Mouse (Mus musculus) ES-E14 (cell line): ENCODE data around the gene Hist1h3d. TPM values are rescaled to one million over a fixed set of nuclear protein-coding genes. Genes with fewer than 3 reads are reported as not detected.
"Not testable (repeated sequence)": the region's sequence is repeated elsewhere in the genome, so short reads cannot be mapped to it uniquely, and the experiment has no call there.

ENCODE experiments used
- DNase-seq: peaks from one replicate; pipeline ENCODE4 v3.0.0-alpha.2; 2013; ENCODE audit warnings: low read depth, low spot score
- H3K27ac ChIP-seq: 2 replicates; pipeline ENCODE4 v1.5.1; 2012; ENCODE audit warnings: low read depth, mild to moderate bottlenecking, low read length, moderate library complexity, mixed read lengths; ENCODE audit not compliant: poor library complexity, insufficient read depth, severe bottlenecking
- H3K36me3 ChIP-seq: 2 replicates; pipeline ENCODE4 v1.6.1; 2012; ENCODE audit warnings: mild to moderate bottlenecking, low read length, moderate library complexity, mixed read lengths; ENCODE audit not compliant: control insufficient read depth, poor library complexity, insufficient read depth, severe bottlenecking
- H3K4me1 ChIP-seq, 2 experiments: fragments of 150-350 bp in 1 of 2; sonication (generic) in 1 of 2; 2 replicates each; pipeline ENCODE4 v1.6.1; 2012; ENCODE audit warnings: low read length in 2 of 2, mild to moderate bottlenecking in 1 of 2, mixed read lengths in 1 of 2; ENCODE audit not compliant: control insufficient read depth in 2 of 2, insufficient read depth in 2 of 2, poor library complexity in 1 of 2
- H3K4me3 ChIP-seq, 2 experiments: fragments of 150-350 bp in 1 of 2; sonication (generic) in 1 of 2; 2 replicates each; pipeline ENCODE4 v1.5.1; 2012; ENCODE audit warnings: low read length in 2 of 2, low read depth in 1 of 2, mild to moderate bottlenecking in 1 of 2, mixed read lengths in 1 of 2; ENCODE audit not compliant: insufficient read depth in 1 of 2, poor library complexity in 1 of 2, severe bottlenecking in 1 of 2
- H3K9ac ChIP-seq: 2 replicates; pipeline ENCODE4 v1.6.1; 2012; ENCODE audit warnings: low read depth, mild to moderate bottlenecking, low read length, mixed read lengths; ENCODE audit not compliant: poor library complexity, insufficient read depth, severe bottlenecking
- H3K9me3 ChIP-seq: fragments of 150-350 bp; sonication (generic); 2 replicates; pipeline ENCODE4 v1.6.1; 2012; ENCODE audit warnings: low read depth, mild to moderate bottlenecking, low read length; ENCODE audit not compliant: control insufficient read depth, insufficient read depth
- CHD2 ChIP-seq: IDR thresholded peaks from 2 replicates; pipeline ENCODE4 v1.6.1; 2014; ENCODE audit warnings: mild to moderate bottlenecking, low read depth, low read length, inconsistent platforms
- HCFC1 ChIP-seq: IDR thresholded peaks from 2 replicates; pipeline ENCODE4 v1.6.1; 2012; ENCODE audit warnings: low read length, inconsistent platforms, borderline replicate concordance; ENCODE audit not compliant: insufficient read depth
- MAFK ChIP-seq: IDR thresholded peaks from 2 replicates; pipeline ENCODE4 v1.6.1; 2014; ENCODE audit warnings: mild to moderate bottlenecking, low read depth, low read length, inconsistent platforms; ENCODE audit not compliant: insufficient read depth
- ZC3H11A ChIP-seq: IDR thresholded peaks from 2 replicates; pipeline ENCODE4 v1.6.1; 2012; ENCODE audit warnings: low read depth, mild to moderate bottlenecking, inconsistent platforms, low read length, borderline replicate concordance
- ZNF384 ChIP-seq: IDR thresholded peaks from 2 replicates; pipeline ENCODE4 v1.6.1; 2012; ENCODE audit warnings: low read depth, low read length, inconsistent platforms
- in situ Hi-C, 2 experiments: fragments of 600-800 bp; cut with MboI; formaldehyde crosslinking; loops; one replicate each; pipeline ENCODE4 v1.15.1; 2025; ENCODE audit warnings: low sequenced_read_pairs in 2 of 2, inconsistent platforms in 1 of 2; ENCODE audit not compliant: unreplicated experiment in 2 of 2
- total RNA-seq: library from RNA; depleted of rRNA; stranded (reverse); fragments of 300-350 nt; gene quantifications from 2 replicates; pipeline ENCODE4 v1.2.3, GENCODE M21; 2012

Hist1h3d gene
- total RNA-seq, 1 experiment, result 103 TPM

- in situ Hi-C loops, result loop anchor here (10.0 to 25.0 kb wide), 3 partner anchors 190 to 1818 kb away; partner anchors contain the start of genes Hist1h4j (in 2 of the 2), Hist1h2ag (in 1 of the 2), Hist1h2ah (in 1 of the 2) and Hist1h2bb (in 1 of the 2)
- no peak for TF ChIP-seq ZNF384
- 0 out of 4 replicates have a peak, but pooled peaks cover 0 to 2% of the 10 kb centered on the region in 2 experiments for H3K4me1 ChIP-seq
These were observed 20.4 kb upstream of the Hist1h3d start for GRCm38 (mm10) chr13:23554925-23555838.

GRCm38 (mm10) chr13:23555839-23556416 is 19.6 kb upstream of the Hist1h3d start:
- no peaks in the 10 kb centered on the region for H3K36me3 ChIP-seq
- H3K9ac ChIP-seq, result peak overlapping the region; percentile 74
- TF ChIP-seq CHD2 (peak; percentile 82), ZC3H11A (no peak), MAFK (no peak), ZNF384 (peak; percentile 65; the same call in 1 of the 2 replicates), HCFC1 (no peak)
- DNase-seq, result peak; percentile 81
- peak overlapping the region; percentile 90 for H3K27ac ChIP-seq
- no peaks in the 10 kb centered on the region for H3K9me3 ChIP-seq
- 0 out of 4 replicates have a peak, but pooled peaks cover 0 to 2% of the 10 kb centered on the region in 2 experiments for H3K4me1 ChIP-seq
- H3K4me3 ChIP-seq, result peak overlapping the region; percentile 52 to 56
- in situ Hi-C loops, result loop anchor here (10.0 to 25.0 kb wide), 3 partner anchors 189 to 1819 kb away; partner anchors contain the start of genes Hist1h4j (in 2 of the 2), Hist1h2ag (in 1 of the 2), Hist1h2ah (in 1 of the 2) and Hist1h2bb (in 1 of the 2)

More at GRCm38 (mm10) chr13:23554925-23555838, 20.4 kb upstream of the Hist1h3d start:
- peak overlapping the region; percentile 52 to 54 for H3K4me3 ChIP-seq
- H3K9ac ChIP-seq, result peak overlapping the region; percentile 74
- H3K9me3 ChIP-seq, result no peaks in the 10 kb centered on the region
- H3K36me3 ChIP-seq, result no peaks in the 10 kb centered on the region
- no peak for DNase-seq
- H3K27ac ChIP-seq, result peak overlapping the region; percentile 90

- no peak for DNase-seq
- H3K9me3 ChIP-seq, result no peaks in the 10 kb centered on the region
- peak overlapping the region; percentile 62; the same call in 1 of the 2 replicates for H3K27ac ChIP-seq
- 0 out of 4 replicates have a peak, but pooled peaks cover 0 to 2% of the 10 kb centered on the region in 2 experiments for H3K4me1 ChIP-seq
- TF ChIP-seq HCFC1 (no peak), ZNF384 (no peak), MAFK (no peak), ZC3H11A (no peak), CHD2 (no peak)
- in situ Hi-C loops, result loop anchor here (10.0 to 25.0 kb wide), 3 partner anchors 188 to 1820 kb away; partner anchors contain the start of genes Hist1h4j (in 2 of the 2), Hist1h2ag (in 1 of the 2), Hist1h2ah (in 1 of the 2) and Hist1h2bb (in 1 of the 2)
- H3K36me3 ChIP-seq, result no peaks in the 10 kb centered on the region
- peak overlapping the region; percentile 43; the same call in 1 of the 2 replicates for H3K9ac ChIP-seq
- H3K4me3 ChIP-seq, result no peak overlapping the region
These were observed 18.7 kb upstream of the Hist1h3d start for GRCm38 (mm10) chr13:23556906-23557305.

- not testable (repeated sequence) for H3K4me3 ChIP-seq, H3K9me3 ChIP-seq, H3K36me3 ChIP-seq, H3K4me1 ChIP-seq, DNase-seq
- Histone ChIP-seq H3K27ac (peak overlapping the region; percentile 69; the same call in 1 of the 2 replicates), H3K9ac (peak overlapping the region; percentile 48; the same call in 1 of the 2 replicates)
- in situ Hi-C loops, result loop anchor here (25.0 kb wide), 2 partner anchors 1523 to 1823 kb away; partner anchors contain the start of genes Hist1h4j (in 2 of the 2), Hist1h2ag (in 1 of the 2), Hist1h2ah (in 1 of the 2) and Hist1h2bj (in 1 of the 2)
These were observed 14.9 kb upstream of the Hist1h3d start for GRCm38 (mm10) chr13:23560699-23561098.

- in situ Hi-C loops, result loop anchor here (25.0 kb wide), 2 partner anchors 1524 to 1824 kb away; partner anchors contain the start of genes Hist1h4j (in 2 of the 2), Hist1h2ag (in 1 of the 2), Hist1h2ah (in 1 of the 2) and Hist1h2bj (in 1 of the 2)
- DNase-seq, H3K36me3 ChIP-seq, H3K9me3 ChIP-seq, H3K4me1 ChIP-seq: not testable (repeated sequence)
- H3K9ac ChIP-seq, result 0 out of 2 replicates have a peak overlapping the region, but pooled peaks have one; percentile 74
- peak overlapping the region; percentile 55 to 65 for H3K4me3 ChIP-seq
- H3K27ac ChIP-seq, result peak overlapping the region; percentile 86; the same call in 1 of the 2 replicates
These were observed 14.1 kb upstream of the Hist1h3d start for GRCm38 (mm10) chr13:23561531-23561882.
